Mouse (Mus musculus): ENCODE data around the gene Pcbp2. TPM values are rescaled to one million over a fixed set of nuclear protein-coding genes. Genes with fewer than 3 reads are reported as not detected.
A peak's percentile ranks its signal among the peaks of the same experiment; 100 is the strongest.

Gene Pcbp2
- total RNA-seq, 2 experiments from 2014 or later: 438 to 462 TPM

DNA sequence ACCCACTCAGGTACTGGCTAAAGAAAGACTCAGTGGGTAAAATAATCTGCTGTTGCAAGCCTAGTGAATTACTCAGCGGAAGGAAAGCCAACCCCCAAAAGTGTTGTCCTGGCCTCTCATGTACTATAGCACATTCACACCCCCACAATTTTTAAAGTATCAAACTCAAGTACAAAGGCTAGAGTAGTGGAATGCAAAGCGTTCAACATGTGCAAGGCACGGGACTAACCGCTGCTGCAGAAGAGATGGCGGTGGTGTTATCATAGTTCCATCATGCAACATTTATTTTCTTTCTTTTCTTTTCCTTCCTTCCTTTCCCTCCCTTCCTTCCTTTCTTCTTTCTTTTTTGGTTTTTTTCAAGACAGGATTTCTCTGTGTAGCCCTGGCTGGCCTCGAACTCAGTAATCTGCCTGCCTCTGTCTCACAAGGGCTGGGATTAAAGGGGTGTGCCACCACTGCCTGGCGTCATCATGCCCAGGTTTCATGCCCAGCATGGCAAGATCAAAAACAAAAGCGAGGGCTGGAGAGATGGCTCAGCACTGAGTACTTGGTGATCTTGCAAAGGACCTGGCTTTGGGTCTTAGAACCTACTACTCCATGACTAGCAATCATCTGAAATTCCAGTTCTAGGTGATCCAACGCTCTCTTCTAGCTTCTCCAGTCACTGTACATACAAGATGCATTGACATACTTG, 35.6 kb downstream of the Pcbp2 start:
- no peak for DNase-seq (ENCODE audit: low spot score in 2 of 2)

DNA sequence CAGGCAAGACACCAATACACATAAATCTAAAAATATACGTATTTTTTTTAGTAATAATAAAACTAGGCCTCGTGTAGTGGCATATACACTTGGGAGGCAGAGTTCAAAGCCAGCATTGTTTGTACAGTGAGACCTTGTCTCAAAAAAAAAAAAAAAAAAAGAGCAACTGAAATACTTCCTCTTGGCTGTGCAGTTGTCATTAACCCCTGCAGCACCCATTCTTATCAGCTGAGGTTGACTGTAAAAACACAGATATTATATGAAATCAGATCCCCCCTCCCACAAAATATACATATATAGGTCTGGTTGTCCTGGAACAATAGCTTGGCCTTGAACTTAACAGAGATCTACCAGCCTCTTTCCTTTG, 36.1 kb downstream of the Pcbp2 start:
- DNase-seq (ENCODE audit: low spot score in 2 of 2): no peak

GRCm38 (mm10) chr15:102506864-102507263, 36.5 kb downstream of the Pcbp2 start:
- no peak for DNase-seq (ENCODE audit: low spot score in 2 of 2)

DNA sequence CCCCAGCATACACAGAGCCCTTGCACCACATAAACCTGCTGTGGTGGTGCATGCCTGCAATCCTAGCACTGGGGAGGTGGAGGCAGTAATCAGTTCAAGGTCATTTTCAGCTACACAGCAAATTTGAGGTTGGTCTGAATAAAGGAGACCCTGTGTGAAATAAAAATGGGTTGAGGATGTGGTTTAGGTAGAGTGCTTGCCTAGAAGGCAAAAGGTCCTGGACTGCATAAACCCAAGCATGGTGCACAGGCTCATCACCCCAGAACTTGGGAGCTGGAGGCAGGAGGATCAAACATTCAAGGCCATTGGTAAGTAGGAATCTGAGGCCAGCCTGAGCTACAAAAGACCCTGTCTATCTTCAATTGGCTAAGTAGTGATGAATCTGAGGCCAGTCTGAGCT, 37.2 kb downstream of the Pcbp2 start:
- no peak for DNase-seq (ENCODE audit: low spot score in 2 of 2)

DNA sequence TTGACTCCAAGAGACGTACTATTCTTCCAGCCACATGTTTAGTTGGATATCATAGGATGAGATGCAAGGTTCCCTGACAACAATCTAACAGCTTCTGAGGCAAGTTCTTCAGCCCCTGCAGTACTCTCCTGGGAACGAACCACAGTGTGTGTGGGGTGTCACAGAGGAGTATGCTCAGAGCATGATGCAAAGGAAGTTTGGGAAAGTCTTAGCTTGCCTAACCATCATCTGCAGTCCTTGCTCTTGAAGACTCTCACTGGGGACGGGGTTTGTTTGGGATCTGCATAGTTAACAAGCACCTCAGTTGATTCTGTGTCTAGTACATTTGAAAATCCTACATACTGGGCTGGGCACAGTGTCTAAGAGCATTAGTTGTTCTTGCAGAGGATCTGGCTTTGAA, 38.0 kb downstream of the Pcbp2 start:
- no peak for DNase-seq (ENCODE audit: low spot score in 2 of 2)

- peak; percentile 41 to 65 for DNase-seq (ENCODE audit: low spot score in 2 of 2)
These were observed 39.8 kb downstream of the Pcbp2 start for GRCm38 (mm10) chr15:102510110-102510509.

DNA sequence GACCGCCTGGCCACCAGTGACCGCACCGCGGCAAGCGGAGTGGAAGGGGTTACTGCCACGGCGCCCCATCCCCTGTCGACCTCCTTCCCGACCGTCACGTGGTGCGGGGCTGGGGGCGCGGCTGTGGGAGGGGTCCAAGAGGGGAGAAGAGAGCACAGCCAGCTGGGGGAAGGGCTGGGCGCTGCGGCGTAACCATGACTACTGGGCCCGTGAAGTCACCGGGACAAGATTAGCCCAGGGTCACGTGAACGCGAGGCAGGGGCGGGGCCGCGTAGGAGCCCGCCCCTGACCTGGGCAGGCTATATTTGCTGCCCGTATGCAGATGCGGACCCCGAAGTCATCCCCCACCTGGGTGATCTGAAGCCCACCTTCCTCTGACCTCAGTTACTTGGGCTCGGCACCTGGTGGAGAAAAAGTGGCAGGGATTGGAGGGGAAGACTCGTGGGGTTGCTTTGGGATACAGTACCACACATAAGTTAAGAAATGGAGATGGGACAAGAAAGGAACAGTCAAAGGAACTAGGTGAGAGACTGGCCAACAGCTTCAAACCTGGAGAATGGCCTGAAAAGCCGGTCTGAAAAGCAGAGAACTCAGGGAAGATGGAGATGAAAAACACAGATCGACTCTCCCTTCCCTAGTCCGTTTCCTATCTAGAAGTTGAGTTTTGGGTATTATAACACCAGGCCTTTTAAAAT, 40.4 kb downstream of the Pcbp2 start:
- peak; percentile 83 to 91 for DNase-seq (ENCODE audit: low spot score in 2 of 2)

- no peak for DNase-seq (ENCODE audit: low spot score in 2 of 2)
These were observed 41.0 kb downstream of the Pcbp2 start for GRCm38 (mm10) chr15:102511285-102511833.

GRCm38 (mm10) chr15:102512010-102512409, 41.7 kb downstream of the Pcbp2 start:
- DNase-seq (ENCODE audit: low spot score in 2 of 2): no peak

DNA sequence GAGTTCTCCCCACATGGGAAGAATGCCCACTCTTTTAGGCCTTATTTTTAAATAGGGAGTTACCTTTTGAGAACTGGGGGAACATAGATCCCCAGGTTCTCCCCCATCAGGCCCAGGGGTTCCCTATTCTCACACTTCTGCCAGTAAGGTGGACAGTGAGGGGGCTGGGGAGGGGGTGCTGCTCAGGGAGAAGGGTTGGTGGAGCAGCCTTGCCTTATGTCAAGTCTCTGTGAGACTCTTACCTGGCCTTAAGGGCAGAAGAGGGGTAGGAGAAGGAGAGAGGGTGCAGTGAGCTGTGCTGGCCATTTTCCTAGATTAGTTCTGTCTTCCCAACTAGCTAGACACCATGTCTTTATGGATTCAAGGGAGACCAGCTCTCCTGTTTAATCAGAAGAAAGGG, 42.1 kb downstream of the Pcbp2 start:
- no peak for DNase-seq (ENCODE audit: low spot score in 2 of 2)

GRCm38 (mm10) chr15:102513004-102513403, 42.7 kb downstream of the Pcbp2 start:
- no peak for DNase-seq (ENCODE audit: low spot score in 2 of 2)

GRCm38 (mm10) chr15:102515261-102515660, 44.9 kb downstream of the Pcbp2 start:
- DNase-seq (ENCODE audit: low spot score in 2 of 2): no peak

DNA sequence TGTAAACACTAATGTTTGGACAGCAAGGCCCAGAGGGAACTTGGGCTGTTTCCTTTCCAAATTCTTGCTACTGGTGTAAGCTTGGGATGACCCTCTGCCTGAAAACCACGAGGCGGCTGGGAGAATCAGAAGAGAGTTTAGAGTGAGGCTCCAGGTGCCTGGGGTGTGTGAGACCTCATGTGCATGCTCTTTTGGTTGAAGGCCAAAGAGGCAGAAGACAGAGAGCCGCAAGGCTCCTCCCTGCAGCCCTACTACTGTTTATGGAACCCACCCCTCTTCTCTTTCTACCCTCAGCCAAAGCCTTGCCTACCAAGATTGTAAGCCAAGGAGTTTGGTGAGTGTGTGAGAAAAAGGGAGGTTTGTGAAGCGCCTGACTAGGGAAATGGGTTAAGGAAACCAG, 45.5 kb downstream of the Pcbp2 start:
- no peak for DNase-seq (ENCODE audit: low spot score in 2 of 2)

DNA sequence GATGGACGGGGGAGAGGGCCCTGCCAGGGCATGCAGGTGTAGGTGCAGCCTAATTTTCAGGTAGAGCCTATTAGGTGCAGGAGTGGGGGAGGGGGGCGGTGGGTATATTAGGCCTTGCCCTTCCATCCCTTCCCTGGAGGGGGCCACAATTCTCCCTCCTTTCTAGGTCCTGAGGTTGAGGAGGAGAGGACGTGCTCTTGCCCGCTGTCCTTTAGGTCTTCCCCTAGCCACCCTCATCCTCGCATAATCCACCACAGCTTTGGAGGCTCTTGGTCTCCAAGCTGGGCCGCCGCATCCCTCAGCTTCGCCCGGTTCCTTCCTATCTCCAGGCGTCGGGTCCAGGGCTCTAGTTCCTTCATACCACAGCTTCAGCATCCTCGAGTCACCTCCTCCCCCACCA, 46.0 kb downstream of the Pcbp2 start:
- no peak for DNase-seq (ENCODE audit: low spot score in 2 of 2)

DNA sequence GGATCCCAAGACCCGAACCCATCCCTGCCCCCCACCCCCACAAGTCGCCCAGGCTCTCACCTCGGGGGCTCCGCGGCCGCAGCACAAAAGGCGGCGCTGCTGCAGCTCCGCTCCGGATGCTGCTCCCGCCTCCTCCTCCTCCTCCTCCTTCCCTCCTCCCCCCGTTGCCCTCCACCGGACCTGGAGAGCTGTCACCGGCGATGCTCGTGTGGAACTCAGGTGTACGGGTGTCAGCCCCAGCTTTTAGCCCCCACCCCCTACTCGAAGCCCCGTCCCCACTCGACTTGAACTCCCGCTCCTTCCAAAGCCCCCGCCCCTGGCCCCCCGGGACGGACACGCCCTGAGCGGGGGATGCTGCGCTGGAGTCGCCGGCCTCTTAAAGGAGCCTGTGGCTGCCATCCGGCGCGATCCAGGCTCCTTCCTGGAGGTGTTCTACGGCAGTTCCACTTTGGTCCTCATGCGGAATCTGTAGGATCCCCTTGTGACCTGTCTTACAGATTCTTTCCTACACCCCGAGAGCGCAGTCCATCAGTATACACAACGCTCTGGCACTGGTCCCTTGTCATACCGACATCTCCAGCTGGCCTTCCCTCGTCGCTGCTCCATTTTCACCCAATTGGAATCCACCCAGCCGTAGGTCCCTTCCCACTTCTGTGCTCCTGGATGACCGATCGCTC, 46.5 kb downstream of the Pcbp2 start, which contains the start of gene Map3k12:
Map3k12 (minus strand) TSS at position 337 of the 677 bp plus-strand sequence.
- peak; percentile 79 to 81 for DNase-seq (ENCODE audit: low spot score in 2 of 2)

GRCm38 (mm10) chr15:102517631-102517975, 47.3 kb downstream of the Pcbp2 start:
- DNase-seq (ENCODE audit: low spot score in 2 of 2): no peak

DNA sequence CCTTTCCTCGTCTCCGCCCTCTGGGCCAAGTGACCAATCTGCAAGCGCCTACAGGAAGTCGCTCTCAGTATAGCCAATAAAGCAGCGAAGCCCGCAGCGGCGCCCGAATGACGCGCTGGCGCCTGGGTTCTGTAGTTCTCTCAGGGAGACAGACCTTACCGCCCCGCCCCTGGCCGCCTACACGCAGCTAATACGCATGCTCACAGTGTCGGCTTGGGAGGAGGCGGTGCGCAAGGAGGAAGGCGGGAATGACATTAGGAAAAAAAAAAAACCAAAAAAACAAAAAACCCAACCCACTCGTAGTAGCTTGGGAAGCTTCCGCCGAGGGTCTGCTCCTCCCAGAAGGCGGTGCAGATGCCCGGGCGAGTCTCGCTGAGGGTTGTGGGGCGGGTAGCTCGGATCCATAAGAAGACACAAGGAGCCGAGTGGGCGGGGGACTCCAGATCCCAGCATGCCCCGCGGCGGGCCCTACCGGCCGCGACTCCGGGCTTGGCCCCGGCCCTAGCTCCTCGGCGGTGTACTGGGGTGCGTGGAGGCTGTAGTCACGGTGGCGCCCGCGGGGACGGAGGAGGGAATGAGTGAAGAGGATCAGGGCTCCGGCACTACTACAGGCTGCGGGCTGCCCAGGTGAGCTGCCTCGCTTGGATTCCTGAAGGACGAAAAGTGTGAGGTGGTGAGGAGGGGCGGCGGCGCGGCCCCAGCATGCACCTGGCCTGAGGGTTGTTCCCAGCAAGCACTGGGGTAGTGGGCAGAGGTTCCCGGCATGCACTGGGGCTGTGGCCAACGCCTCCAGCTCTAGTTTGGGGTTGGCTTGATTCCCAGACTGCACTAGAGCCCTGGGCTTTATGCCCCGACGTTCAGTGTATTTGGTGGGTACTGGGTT, 47.9 kb downstream of the Pcbp2 start, which contains the start of gene Tarbp2:
Tarbp2 (plus strand) TSS at position 217 of the 883 bp plus-strand sequence.
- peak; percentile 99 to 100 for DNase-seq (ENCODE audit: low spot score in 2 of 2)

DNA sequence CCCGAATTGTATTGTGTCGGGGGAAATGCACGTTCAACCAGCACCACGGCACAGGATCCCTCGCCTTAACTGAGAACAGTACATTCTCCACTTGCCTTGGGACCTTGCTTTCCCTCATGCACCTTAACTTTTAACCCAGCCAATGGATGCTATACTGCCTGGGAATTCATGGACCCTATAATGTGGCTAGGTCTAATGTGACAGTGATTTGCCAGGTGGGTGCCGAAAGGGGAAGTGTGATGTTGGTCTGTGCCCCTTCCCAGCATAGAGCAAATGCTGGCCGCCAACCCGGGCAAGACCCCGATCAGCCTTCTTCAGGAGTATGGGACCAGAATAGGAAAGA, 48.5 kb downstream of the Pcbp2 start:
- no peak for DNase-seq (ENCODE audit: low spot score in 2 of 2)

DNA sequence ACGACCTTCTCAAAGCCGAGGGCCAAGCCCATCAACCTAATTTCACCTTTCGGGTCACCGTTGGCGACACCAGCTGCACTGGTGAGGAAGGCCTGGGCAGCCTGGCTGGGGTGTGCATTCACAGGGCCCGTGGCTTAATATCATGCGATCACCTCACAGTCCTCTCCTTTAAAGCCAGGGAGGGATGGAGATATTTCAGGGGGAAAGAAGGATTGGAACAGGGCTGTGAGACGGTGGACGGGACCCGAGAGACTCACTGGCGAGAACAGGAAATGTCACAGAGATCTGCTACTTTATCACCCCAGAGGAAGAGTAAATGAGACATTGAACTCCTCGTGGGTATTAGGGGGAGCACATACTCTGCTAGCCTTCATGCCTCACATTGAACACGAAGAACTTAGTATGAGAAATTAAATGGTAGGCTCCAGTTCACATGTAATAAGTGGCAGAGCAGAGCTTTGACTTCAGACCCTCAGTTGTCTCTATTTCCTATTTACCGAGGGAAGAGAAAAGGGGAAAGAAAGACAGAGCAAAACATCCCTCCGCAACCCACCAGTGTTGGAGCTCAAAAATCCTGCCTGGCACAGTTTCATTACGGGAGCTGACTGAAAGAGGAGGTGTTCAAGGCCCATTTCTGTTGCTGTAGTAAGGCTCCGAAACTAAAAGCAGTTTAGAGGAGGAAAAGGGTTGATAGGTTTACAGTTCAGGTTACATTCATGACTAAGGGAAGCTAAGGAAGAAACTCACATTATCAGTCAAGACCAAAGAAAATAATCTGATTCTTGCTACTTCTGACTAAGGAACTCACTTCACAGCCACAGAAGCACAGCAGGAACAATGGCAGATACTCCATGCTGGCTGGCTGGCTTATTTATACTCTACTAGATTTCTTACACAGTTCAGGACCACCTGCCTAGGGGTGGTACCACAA, 49.1 kb downstream of the Pcbp2 start:
- DNase-seq (ENCODE audit: low spot score in 2 of 2): no peak

DNA sequence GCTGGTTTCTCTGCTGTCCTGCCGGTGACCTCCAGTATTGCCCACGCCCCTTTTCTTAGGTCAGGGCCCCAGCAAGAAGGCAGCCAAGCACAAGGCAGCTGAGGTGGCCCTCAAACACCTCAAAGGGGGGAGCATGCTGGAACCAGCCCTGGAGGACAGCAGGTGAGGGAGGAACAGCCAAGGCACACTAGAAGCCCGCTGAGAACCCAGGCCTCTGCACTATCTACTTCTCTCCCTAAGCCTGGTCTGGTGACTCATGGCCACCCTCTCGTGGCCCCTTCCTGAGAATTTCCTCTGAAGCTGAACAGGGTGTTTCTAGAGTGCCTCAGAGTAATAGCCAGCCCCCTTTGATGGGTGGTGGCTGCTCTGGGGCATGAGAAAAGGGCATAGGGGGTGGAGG, 50.1 kb downstream of the Pcbp2 start:
- no peak for DNase-seq (ENCODE audit: low spot score in 2 of 2)
